Mouse (Mus musculus): ENCODE results near the gene Dupd1. TPM values are rescaled to one million over a fixed set of nuclear protein-coding genes. Genes with fewer than 3 reads are reported as not detected.
"Not testable (repeated sequence)": the region's sequence is repeated elsewhere in the genome, so short reads cannot be mapped to it uniquely, and the experiment has no call there.

Gene Dupd1
- total RNA-seq, 2 experiments from 2014 or later, result not detected

DNA sequence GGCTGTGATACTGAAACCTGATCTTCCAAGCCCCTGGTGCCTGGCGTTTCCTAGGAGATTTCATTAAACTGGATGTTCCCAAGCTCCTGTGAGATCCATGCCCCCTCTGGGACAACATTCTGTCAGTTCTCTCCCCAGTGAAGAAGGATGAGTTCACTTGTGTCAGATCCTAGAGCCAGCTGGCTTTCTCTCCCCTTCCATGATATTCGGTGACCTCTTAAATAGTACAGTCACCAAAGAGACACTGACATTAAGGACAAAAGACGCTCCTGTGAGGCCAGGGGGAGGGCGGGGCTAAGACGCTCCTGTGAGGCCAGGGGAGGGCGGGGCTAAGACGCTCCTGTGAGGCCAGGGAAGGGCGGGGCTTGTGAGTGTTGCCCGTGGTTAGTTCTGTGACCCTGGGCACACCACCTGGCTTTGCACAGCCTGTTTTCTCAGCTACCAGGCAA is 31.7 kb downstream of the Dupd1 start:
- intact Hi-C loops (cut with DNase I), result no loop called here
- no peak for DNase-seq (ENCODE audit: low spot score)

DNA sequence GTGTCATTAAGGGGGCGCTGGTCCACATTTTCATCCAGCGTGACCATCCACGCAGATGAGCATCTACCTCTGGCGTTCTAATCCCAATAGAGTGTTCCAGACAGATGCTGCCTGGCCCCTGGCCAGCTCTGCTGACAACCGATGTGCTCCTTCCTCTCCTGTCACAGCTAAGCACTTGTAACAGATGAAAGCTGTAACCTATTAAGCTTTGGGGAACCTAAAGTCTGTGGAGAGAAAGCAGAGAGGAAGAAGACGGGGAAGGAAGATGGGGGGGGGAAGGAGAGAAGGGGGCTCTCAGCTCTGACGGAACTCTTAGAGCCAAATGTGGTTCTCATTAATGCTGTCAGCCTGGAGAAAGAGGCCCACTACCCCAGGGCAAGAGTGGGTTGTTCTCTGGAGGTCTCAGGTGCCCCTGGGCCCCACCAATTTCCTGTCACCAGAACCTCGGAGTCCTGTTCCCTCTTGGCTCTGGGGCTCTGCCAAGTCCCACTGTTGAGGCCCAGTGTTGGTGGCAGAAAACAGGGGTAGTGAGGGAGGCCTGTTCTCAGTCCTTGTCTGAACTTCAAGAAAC is 34.7 kb downstream of the Dupd1 start:
- DNase-seq (ENCODE audit: low spot score), result no peak
- intact Hi-C loops (cut with DNase I), result loop anchor here (2.0 kb wide), 1 partner anchor 61 kb away; no protein-coding TSS in a partner anchor

DNA sequence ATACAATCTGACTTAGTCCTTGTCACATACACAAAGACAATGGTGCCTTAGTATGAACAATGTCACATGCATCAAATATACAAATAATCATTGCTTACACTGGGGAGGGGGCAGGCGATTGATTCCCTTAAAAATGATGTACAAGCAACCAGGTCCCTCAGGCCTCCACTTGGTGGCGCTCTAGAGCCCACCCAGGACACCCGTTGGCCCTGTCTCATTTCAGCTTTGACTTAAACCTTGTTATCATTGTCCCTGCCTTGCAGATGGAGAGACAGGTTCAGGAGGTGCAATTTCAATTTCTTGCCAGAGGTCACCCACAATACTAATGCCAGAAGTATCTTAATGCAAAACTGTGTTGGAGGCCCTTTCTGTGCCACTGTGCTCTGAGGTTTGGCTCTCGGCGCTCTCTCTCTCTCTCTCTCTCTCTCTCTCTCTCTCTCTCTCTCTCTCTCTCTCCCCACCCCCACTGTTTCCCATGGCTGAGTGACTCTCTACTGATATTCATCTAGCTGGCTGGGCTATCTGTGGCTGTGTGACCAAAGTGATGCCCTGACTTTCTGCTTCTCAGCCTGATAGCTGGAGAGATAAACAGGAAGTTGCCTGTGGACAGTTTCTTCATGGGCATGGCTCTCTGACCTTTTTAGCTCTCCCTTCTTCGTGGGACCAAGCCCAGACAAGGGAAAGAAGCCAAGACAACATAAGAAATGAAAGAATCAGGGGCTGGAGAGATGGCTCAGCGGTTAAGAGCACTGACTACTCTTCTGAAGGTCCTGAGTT is 35.7 kb downstream of the Dupd1 start:
- intact Hi-C loops (cut with DNase I), result loop anchor here (2.0 kb wide), 1 partner anchor 62 kb away; no protein-coding TSS in a partner anchor
- DNase-seq (ENCODE audit: low spot score), result no peak

- intact Hi-C loops (cut with DNase I), result no loop called here
- DNase-seq (ENCODE audit: low spot score), result no peak
Measured at GRCm38 (mm10) chr14:21676223-21676622, 38.2 kb downstream of the Dupd1 start.

DNA sequence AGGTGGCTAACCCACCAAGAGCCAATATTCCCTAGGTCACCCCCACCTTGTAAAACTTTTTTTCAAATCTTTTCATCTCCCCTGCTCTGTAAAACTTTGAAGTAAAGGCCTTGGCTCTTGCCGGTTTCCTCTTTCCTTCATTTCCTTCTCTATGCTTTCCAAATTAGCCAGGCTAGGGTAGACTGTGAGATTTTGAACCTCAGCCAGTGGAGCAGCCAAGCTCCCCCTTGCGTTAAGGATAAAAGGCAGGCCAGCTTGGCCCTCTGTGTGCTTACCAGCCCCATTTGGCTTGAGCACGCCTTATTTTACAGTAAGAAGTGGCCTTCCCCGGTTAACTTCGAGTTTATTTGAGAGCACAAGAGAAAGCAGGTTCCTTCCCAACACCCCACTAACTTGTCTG is 39.9 kb downstream of the Dupd1 start:
- no peak for DNase-seq (ENCODE audit: low spot score)
- intact Hi-C loops (cut with DNase I), result no loop called here

DNA sequence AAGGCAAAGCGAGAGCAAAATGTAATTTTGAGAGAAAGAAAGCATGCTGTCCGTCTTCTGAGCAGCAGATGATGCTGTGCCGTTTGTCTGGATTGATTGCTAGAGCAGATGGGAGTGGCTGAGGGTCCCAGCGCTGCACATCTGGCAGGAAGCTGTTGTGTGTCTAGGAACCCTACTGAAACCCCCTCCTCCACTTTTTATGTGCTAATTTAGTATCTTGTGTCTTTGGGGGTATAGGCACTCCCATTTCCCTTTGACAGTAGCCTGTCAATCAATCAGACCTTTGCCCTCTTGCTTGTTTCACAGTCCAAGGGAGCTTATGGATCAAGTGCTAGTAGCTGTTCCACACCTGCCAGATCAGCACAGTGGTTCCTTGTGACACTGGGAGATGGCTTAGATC is 41.3 kb downstream of the Dupd1 start:
- DNase-seq (ENCODE audit: low spot score), result no peak
- intact Hi-C loops (cut with DNase I), result no loop called here

DNA sequence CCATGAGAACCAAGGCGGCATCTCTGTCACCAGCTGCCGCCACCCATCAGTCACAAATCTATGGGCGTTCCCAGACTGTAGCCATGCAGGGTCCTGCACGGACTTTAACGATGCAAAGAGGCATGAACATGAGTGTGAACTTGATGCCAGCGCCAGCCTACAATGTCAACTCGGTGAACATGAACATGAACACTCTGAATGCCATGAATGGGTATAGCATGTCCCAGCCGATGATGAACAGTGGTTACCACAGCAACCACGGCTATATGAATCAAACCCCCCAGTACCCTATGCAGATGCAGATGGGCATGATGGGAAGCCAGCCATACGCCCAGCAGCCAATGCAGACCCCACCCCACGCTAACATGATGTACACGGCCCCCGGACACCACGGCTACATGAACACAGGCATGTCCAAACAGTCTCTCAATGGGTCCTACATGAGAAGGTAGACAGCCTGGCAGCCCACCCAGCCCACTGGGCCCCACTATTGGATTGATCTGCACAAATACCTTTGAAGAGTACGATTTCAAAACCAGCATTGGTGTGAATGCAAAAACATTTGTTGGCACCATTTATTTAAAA is 43.9 kb downstream of the Dupd1 start:
- DNase-seq (ENCODE audit: low spot score); intact Hi-C loops (cut with DNase I): not testable (repeated sequence)

DNA sequence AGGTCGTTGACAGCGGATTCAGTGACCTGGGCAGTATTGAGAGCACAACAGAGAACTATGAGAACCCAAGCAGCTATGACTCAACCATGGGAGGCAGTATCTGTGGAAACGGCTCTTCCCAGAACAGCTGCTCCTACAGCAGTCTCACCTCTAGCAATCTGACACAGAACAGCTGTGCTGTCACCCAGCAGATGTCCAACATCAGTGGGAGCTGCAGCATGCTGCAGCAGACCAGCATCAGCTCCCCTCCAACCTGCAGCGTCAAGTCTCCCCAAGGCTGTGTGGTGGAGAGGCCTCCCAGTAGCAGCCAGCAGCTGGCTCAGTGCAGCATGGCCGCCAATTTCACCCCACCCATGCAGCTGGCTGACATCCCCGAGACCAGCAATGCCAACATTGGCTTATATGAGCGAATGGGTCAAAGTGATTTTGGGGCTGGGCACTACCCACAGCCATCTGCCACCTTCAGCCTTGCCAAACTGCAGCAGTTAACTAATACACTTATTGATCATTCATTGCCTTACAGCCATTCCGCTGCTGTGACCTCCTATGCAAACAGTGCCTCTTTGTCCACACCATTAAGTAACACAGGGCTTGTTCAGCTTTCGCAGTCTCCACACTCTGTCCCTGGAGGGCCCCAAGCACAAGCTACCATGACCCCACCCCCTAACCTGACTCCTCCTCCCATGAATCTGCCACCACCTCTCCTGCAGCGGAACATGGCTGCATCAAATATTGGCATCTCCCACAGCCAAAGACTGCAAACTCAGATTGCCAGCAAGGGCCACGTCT is 44.5 kb downstream of the Dupd1 start:
- no peak for DNase-seq (ENCODE audit: low spot score)
- intact Hi-C loops (cut with DNase I), result no loop called here

DNA sequence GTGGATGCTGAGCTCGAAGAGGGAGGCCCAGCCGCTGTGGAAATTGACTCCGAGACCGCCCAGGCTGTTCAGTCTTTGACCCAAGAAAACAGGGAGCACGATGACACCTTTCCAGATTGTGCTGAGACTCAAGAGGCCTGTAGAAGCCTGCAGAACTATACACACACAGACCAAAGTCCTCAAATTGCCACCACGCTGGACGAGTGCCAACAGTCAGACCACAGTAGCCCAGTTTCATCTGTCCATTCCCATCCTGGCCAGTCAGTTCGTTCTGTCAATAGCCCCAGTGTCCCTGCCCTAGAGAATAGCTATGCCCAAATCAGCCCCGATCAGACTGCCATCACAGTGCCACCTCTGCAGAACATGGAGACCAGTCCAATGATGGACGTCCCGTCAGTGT is 45.2 kb downstream of the Dupd1 start:
- intact Hi-C loops (cut with DNase I), result no loop called here
- DNase-seq (ENCODE audit: low spot score), result no peak

GRCm38 (mm10) chr14:21662465-21663142 is 51.8 kb downstream of the Dupd1 start:
- intact Hi-C loops (cut with DNase I), result no loop called here
- DNase-seq (ENCODE audit: low spot score), result no peak

- intact Hi-C loops (cut with DNase I), result loop anchor here (1.0 kb wide), 1 partner anchor 522 kb away; no protein-coding TSS in a partner anchor
- DNase-seq (ENCODE audit: low spot score), result no peak
Measured at GRCm38 (mm10) chr14:21659652-21660051, 54.7 kb downstream of the Dupd1 start.

DNA sequence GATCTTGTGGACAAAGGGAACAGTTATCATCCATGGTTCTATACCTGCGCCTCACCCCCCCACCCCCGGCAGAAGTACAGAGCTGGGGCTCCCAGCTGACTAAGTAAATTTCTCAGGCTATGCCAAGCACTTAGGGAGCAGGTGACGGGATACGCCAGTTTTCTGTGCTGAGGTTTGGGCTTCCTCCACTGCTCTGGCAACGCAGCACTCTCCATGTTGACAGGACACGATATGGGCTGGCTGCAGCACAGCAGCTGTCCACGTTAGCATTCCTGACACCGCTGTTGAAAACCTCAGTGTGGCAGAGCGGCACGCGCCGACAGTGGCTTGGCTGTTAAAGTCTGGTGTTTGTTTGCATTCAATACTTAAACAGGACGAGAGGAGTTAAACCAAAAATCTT is 55.2 kb downstream of the Dupd1 start:
- intact Hi-C loops (cut with DNase I), result loop anchor here (1.0 kb wide), 1 partner anchor 522 kb away; no protein-coding TSS in a partner anchor
- DNase-seq (ENCODE audit: low spot score), result no peak

GRCm38 (mm10) chr14:21653813-21654212 is 60.6 kb downstream of the Dupd1 start:
- no peak for DNase-seq (ENCODE audit: low spot score)
- intact Hi-C loops (cut with DNase I), result no loop called here

DNA sequence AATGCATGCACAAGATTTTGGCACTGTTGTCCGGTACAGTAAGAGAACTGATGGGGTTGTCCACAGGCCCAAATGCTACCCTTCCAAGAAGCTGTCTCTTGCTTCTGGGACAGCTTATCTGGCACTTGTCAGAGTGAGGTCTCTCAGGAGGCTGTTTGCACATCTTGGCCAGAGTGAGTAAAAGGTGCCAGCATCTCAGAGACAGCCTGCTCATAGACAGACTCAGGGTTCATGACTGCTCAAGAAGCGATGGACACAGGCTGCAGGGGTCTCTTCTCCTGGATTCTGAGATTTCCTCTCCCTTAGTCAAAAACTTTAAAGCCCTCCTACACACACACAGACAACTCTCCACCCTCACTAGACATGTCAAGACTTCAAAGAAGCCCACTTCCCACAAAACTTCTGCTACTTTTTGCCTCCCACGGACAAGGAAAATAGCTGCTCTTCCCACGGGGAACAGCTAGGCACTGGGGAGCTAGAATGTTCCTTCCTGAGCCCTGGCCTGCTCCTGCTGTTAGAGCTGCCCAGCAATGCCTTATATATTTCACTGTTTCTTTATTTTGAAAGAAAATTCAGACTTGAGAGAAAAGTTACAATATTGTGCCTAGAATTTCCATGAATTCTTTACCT is 73.5 kb downstream of the Dupd1 start:
- no peak for DNase-seq (ENCODE audit: low spot score)
- intact Hi-C loops (cut with DNase I), result no loop called here

- no peak for DNase-seq (ENCODE audit: low spot score)
- intact Hi-C loops (cut with DNase I), result no loop called here
Measured at GRCm38 (mm10) chr14:21636548-21636947, 77.8 kb downstream of the Dupd1 start.

- intact Hi-C loops (cut with DNase I), result no loop called here
- no peak for DNase-seq (ENCODE audit: low spot score)
Measured at GRCm38 (mm10) chr14:21631665-21632200, 82.6 kb downstream of the Dupd1 start.
